Mouse (Mus musculus): Measurements from ENCODE around the gene Fam214a.

DNA sequence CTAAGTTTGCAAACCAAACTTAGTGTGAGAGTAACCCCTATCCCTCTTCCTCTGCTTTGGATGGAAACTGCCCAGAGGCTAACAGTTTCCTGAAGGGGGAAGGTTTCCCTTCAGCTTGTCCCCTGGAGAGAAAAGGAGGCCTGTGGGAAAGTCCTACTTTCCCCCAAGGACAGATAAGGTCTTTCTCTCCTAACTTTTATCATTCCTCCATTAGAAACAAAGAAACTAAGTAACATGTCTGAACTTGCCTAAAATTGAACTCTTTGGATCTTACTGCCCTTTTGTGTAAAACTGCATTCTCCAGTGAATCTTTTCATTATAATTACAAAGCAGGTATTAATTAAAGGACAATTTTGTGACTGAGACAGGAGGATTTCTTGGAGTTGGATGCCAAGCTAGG lies 45.3 kb downstream of the Fam214a start:
- TF ChIP-seq CTCF (IDR thresholded peaks at IDR 0.05; ENCODE audit: low read depth, low read length), result no peak
- TF ChIP-seq POLR2A (IDR thresholded peaks at IDR 0.05; ENCODE audit: borderline replicate concordance, low read depth, low read length), result no peak

Measured in bone marrow macrophage, adult 2 months (primary cell).